Mouse (Mus musculus) heart, adult 2 months (tissue): Measurements from ENCODE around the gene Wdr60. TPM values are rescaled to one million over a fixed set of nuclear protein-coding genes. Genes with fewer than 3 reads are reported as not detected.

Experiments used
- DNase-seq, 2 experiments: peaks; one replicate each; pipeline ENCODE4 v3.0.0; 2021
- H3K27ac ChIP-seq: fragments of 200-600 bp; 2 replicates; pipeline ENCODE4 v1.8.1; 2022
- H3K27me3 ChIP-seq: fragments of 200-500 bp; 2 replicates; pipeline ENCODE4 v1.6.1; 2012; ENCODE audit warnings: mild to moderate bottlenecking, low read length, inconsistent platforms, mixed read lengths; ENCODE audit not compliant: control insufficient read depth, insufficient read depth
- H3K36me3 ChIP-seq: fragments of 200-500 bp; 2 replicates; pipeline ENCODE4 v1.6.1; 2012; ENCODE audit warnings: low read length, inconsistent platforms; ENCODE audit not compliant: control insufficient read depth, insufficient read depth
- H3K4me1 ChIP-seq: fragments of 200-500 bp; 2 replicates; pipeline ENCODE4 v1.6.1; 2011; ENCODE audit warnings: low read length; ENCODE audit not compliant: control insufficient read depth, insufficient read depth
- H3K4me3 ChIP-seq: fragments of 200-600 bp; 2 replicates; pipeline ENCODE4 v1.8.1; 2022
- H3K79me2 ChIP-seq: fragments of 200-500 bp; replicated peaks from 2 replicates; pipeline ENCODE4 v1.6.1; 2012; ENCODE audit warnings: mild to moderate bottlenecking, inconsistent platforms, low read length, moderate library complexity, mixed read lengths; ENCODE audit not compliant: control insufficient read depth, insufficient read depth
- H3K9ac ChIP-seq: fragments of 200-500 bp; 2 replicates; pipeline ENCODE4 v1.6.1; 2012; ENCODE audit warnings: low read depth, mild to moderate bottlenecking, control low read depth, inconsistent platforms, low read length, mixed read lengths
- CTCF ChIP-seq: fragments of 200-600 bp; IDR thresholded peaks from 2 replicates; pipeline ENCODE4 v1.8.1; 2022; ENCODE audit warnings: antibody characterized with exemption, mild to moderate bottlenecking, moderate library complexity
- EP300 ChIP-seq: fragments of 200-500 bp; IDR thresholded peaks from 2 replicates; pipeline ENCODE4 v1.6.1; 2011; ENCODE audit warnings: low read depth, low read length, control low read depth; ENCODE audit not compliant: insufficient read depth
- POLR2A ChIP-seq: fragments of 200-500 bp; IDR thresholded peaks from 2 replicates; pipeline ENCODE4 v1.6.1; 2011; ENCODE audit warnings: mild to moderate bottlenecking, low read depth, low read length, control low read depth; ENCODE audit not compliant: insufficient read depth
- WGBS: fragments of 180-500 bp; shearing (Covaris S2); methylation state at CpG from one replicate; pipeline ENCODE4 v1.1.7; 2018; 5-methylcytosine and 5-hydroxymethylcytosine counted together
- intact Hi-C: fragments of 180-260 bp; cut with DNase I; formaldehyde crosslinking; loops from one replicate; pipeline ENCODE4 v1.15.1; 2025
- polyA plus RNA-seq: library from polyadenylated mRNA; depleted of rRNA; stranded (reverse); fragments of >200 nt; gene quantifications from 2 replicates; pipeline ENCODE4 v1.2.3, GENCODE M21; 2012
- total RNA-seq, 2 experiments: library from RNA; stranded (reverse); gene quantifications; 2 replicates each; pipeline ENCODE4 v1.2.3; 2021

Gene Wdr60
- total and polyA plus RNA-seq, 3 experiments, result 2.3 to 2.4 (median 2.4) TPM

- H3K27me3 ChIP-seq, result peaks cover 2% of the 10 kb centered on the region; the same call in 1 of the 2 replicates
- no peak overlapping the region for H3K27ac ChIP-seq
- no peak overlapping the region for H3K9ac ChIP-seq
- DNase-seq, result no peak
- WGBS, result 38% methylated on average over 1 of the region's 1 CpGs
- H3K79me2 ChIP-seq, result no peaks in the 10 kb centered on the region
- H3K4me1 ChIP-seq, result no peaks in the 10 kb centered on the region
- intact Hi-C loops, result no loop called here
- no peaks in the 10 kb centered on the region for H3K36me3 ChIP-seq
- TF ChIP-seq EP300, result no peak
- TF ChIP-seq CTCF, result no peak
- TF ChIP-seq POLR2A, result no peak
- H3K4me3 ChIP-seq, result no peak overlapping the region
Observed at GRCm38 (mm10) chr12:116273733-116274132, 10.9 kb upstream of the Wdr60 start.

GRCm38 (mm10) chr12:116271071-116271470 is 8.2 kb upstream of the Wdr60 start:
- Histone ChIP-seq H3K36me3 (no peaks in the 10 kb centered on the region), H3K27ac (no peak overlapping the region), H3K79me2 (no peaks in the 10 kb centered on the region), H3K27me3 (peaks cover 2% of the 10 kb centered on the region; the same call in 1 of the 2 replicates), H3K9ac (no peak overlapping the region), H3K4me3 (no peak overlapping the region), H3K4me1 (no peaks in the 10 kb centered on the region)
- DNase-seq, result no peak
- intact Hi-C loops, result no loop called here
- WGBS, result 95% methylated on average over 2 of the region's 2 CpGs
- TF ChIP-seq EP300, result no peak
- no peak for TF ChIP-seq CTCF
- no peak for TF ChIP-seq POLR2A

- 71% methylated on average over 1 of the region's 1 CpGs for WGBS
- Histone ChIP-seq H3K27me3 (peaks cover 2% of the 10 kb centered on the region; the same call in 1 of the 2 replicates), H3K4me3 (no peak overlapping the region), H3K36me3 (no peaks in the 10 kb centered on the region), H3K9ac (no peak overlapping the region), H3K4me1 (no peaks in the 10 kb centered on the region), H3K79me2 (no peaks in the 10 kb centered on the region), H3K27ac (no peak overlapping the region)
- intact Hi-C loops, result no loop called here
- DNase-seq, result no peak
- no peak for TF ChIP-seq POLR2A
- TF ChIP-seq CTCF, result no peak
- no peak for TF ChIP-seq EP300
Observed at GRCm38 (mm10) chr12:116270538-116270937, 7.7 kb upstream of the Wdr60 start.

- no peak for DNase-seq
- TF ChIP-seq CTCF (no peak), POLR2A (no peak), EP300 (no peak)
- H3K36me3 ChIP-seq, result no peaks in the 10 kb centered on the region
- H3K4me3 ChIP-seq, result no peak overlapping the region
- no peaks in the 10 kb centered on the region for H3K79me2 ChIP-seq
- peaks cover 2% of the 10 kb centered on the region; the same call in 1 of the 2 replicates for H3K27me3 ChIP-seq
- H3K27ac ChIP-seq, result no peak overlapping the region
- intact Hi-C loops, result loop anchor here (10.0 kb wide), 1 partner anchor 225 kb away; the partner anchor contains the start of gene Zfp386
- WGBS, result 39% methylated on average over 5 of the region's 5 CpGs
- no peak overlapping the region for H3K9ac ChIP-seq
- no peaks in the 10 kb centered on the region for H3K4me1 ChIP-seq
Observed at GRCm38 (mm10) chr12:116269450-116269849, 6.6 kb upstream of the Wdr60 start.

- no peaks in the 10 kb centered on the region for H3K4me1 ChIP-seq
- DNase-seq, result no peak
- H3K27me3 ChIP-seq, result no peaks in the 10 kb centered on the region
- intact Hi-C loops, result loop anchor here (10.0 kb wide), 1 partner anchor 220 kb away; the partner anchor contains the start of gene Zfp386
- no peak for TF ChIP-seq EP300
- no peak for TF ChIP-seq CTCF
- no peak for TF ChIP-seq POLR2A
- H3K36me3 ChIP-seq, result peaks cover 2% of the 10 kb centered on the region; the same call in 1 of the 2 replicates
- H3K9ac ChIP-seq, result no peak overlapping the region
- no peak overlapping the region for H3K4me3 ChIP-seq
- 46% methylated on average over 2 of the region's 2 CpGs for WGBS
- H3K27ac ChIP-seq, result no peak overlapping the region
- H3K79me2 ChIP-seq, result no peaks in the 10 kb centered on the region
Observed at GRCm38 (mm10) chr12:116265275-116265674, 2.5 kb upstream of the Wdr60 start.

- WGBS, result 32% methylated on average over 2 of the region's 2 CpGs
- Histone ChIP-seq H3K4me3 (no peak overlapping the region), H3K27me3 (no peaks in the 10 kb centered on the region), H3K27ac (no peak overlapping the region), H3K36me3 (peaks cover 2% of the 10 kb centered on the region; the same call in 1 of the 2 replicates), H3K9ac (no peak overlapping the region), H3K79me2 (no peaks in the 10 kb centered on the region), H3K4me1 (no peaks in the 10 kb centered on the region)
- DNase-seq, result no peak
- no peak for TF ChIP-seq POLR2A
- TF ChIP-seq CTCF, result no peak
- no peak for TF ChIP-seq EP300
- intact Hi-C loops, result loop anchor here (1.0 to 10.0 kb wide), 3 partner anchors 16 to 220 kb away; partner anchors contain the start of genes Ncapg2 and Zfp386
Observed at GRCm38 (mm10) chr12:116264756-116265155, 1.9 kb upstream of the Wdr60 start.
